Comparison of ENCODE assay signal across 8 mouse cellular contexts in the genomic region with DNA sequence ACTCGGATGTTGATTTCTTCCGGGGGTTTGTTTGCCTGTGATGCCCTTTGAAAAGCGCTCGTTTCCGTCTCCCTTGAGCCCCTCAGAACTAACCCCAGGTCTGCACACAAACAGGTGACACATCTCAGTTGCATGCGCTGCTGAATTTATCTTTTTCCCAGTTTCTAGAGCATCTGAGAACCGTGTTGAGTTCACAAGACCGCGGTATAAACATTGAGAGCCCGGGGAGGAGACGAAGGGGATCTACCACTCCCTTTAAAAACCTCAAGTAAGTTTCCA. TPM values are rescaled to one million over a fixed set of nuclear protein-coding genes. Genes with fewer than 3 reads are reported as not detected.
DNase-seq lines count a peak whose midpoint lies in the region; ATAC-seq and TF ChIP-seq lines count a peak whose summit lies in the region.

No protein-coding gene starts in this region.

- H3K27ac ChIP-seq in heart, embryonic 13.5 days (replicated peaks) = peak overlapping the region; percentile 92
- H3K27ac ChIP-seq in heart, embryonic 16.5 days (ENCODE audit: low read length) = peak overlapping the region; percentile 96

- no peak for ATAC-seq in heart, embryonic 13.5 days (ENCODE audit: extremely low read depth, insufficient number of reproducible peaks, low FRiP score, low TSS enrichment)
- ATAC-seq in G1E (ENCODE audit: extremely low read depth, insufficient number of reproducible peaks, low FRiP score, poor library complexity, severe bottlenecking) = no peak
- no peak for ATAC-seq in heart, embryonic 16.5 days (replicated peaks; ENCODE audit: extremely low read depth, insufficient read depth, low FRiP score)
- ATAC-seq in megakaryocyte, adult 5-6 weeks (ENCODE audit: poor library complexity, severe bottlenecking) = peak; percentile 11

- H3K9me3 ChIP-seq in heart, embryonic 13.5 days = no peaks in the 10 kb centered on the region
- no peaks in the 10 kb centered on the region for H3K9me3 ChIP-seq in G1E (replicated peaks)
- H3K9me3 ChIP-seq in heart, embryonic 16.5 days (replicated peaks; ENCODE audit: control insufficient read depth, low read length) = no peaks in the 10 kb centered on the region

- H3K4me3 ChIP-seq in heart, embryonic 13.5 days = peak overlapping the region; percentile 94
- peak overlapping the region; percentile 91 for H3K4me3 ChIP-seq in G1E (ENCODE audit: low read depth, low read length)
- H3K4me3 ChIP-seq in heart, embryonic 16.5 days (ENCODE audit: low read length) = peak overlapping the region; percentile 99

- peak overlapping the region; percentile 98 for H3K9ac ChIP-seq in heart, embryonic 13.5 days
- peak overlapping the region; percentile 98 for H3K9ac ChIP-seq in heart, embryonic 16.5 days (ENCODE audit: low read length)

- DNase-seq in heart, postnatal 4 days = no peak
- no peak for DNase-seq in G1E (ENCODE audit: low spot score)
- no peak for DNase-seq in right cerebral cortex, postnatal 14 days
- DNase-seq in layer of hippocampus, adult 11-12 months (ENCODE audit: low spot score) = no peak
- DNase-seq in spleen, postnatal 4 days (ENCODE audit: low spot score in 2 of 2) = no peak

- peak overlapping the region; percentile 73 for H3K4me2 ChIP-seq in heart, embryonic 13.5 days
- peak overlapping the region; percentile 71 for H3K4me2 ChIP-seq in heart, embryonic 16.5 days (ENCODE audit: low read depth, low read length)

- TF ChIP-seq CTCF in G1E (IDR thresholded peaks at IDR 0.05; ENCODE audit: low read depth, low read length) = no peak

- 1% methylated on average over 11 of the region's 11 CpGs for WGBS in heart, embryonic 13.5 days
- WGBS in heart, embryonic 16.5 days = 0% methylated on average over 11 of the region's 11 CpGs

- H3K36me3 ChIP-seq in heart, embryonic 13.5 days = peaks cover 33% of the 10 kb centered on the region
- peaks cover 28% of the 10 kb centered on the region for H3K36me3 ChIP-seq in G1E (replicated peaks)
- H3K36me3 ChIP-seq in heart, embryonic 16.5 days (ENCODE audit: control insufficient read depth, insufficient read depth) = peaks cover 24% of the 10 kb centered on the region

- no peaks in the 10 kb centered on the region for H3K27me3 ChIP-seq in heart, embryonic 13.5 days (replicated peaks)
- no peaks in the 10 kb centered on the region for H3K27me3 ChIP-seq in G1E (ENCODE audit: insufficient read depth, low read length)
- H3K27me3 ChIP-seq in heart, embryonic 16.5 days (ENCODE audit: control insufficient read depth, insufficient read depth, low read length) = no peaks in the 10 kb centered on the region

- peaks cover 10% of the 10 kb centered on the region for H3K4me1 ChIP-seq in heart, embryonic 13.5 days
- H3K4me1 ChIP-seq in G1E (ENCODE audit: insufficient read depth, low read depth, low read length) = peaks cover 15% of the 10 kb centered on the region
- H3K4me1 ChIP-seq in heart, embryonic 16.5 days (ENCODE audit: control insufficient read depth, insufficient read depth, low read length) = peaks cover 5% of the 10 kb centered on the region

RNA-seq across cellular contexts. Expression of a gene that starts 0.5 kb away (rescaled TPM):
- 26.0 and 28.2 TPM in 2 replicates for polyA plus RNA-seq in heart, embryonic 13.5 days (2015; fragmentation: Nextera tagmentation; extraction: Ambion mirVana)
- total RNA-seq in heart, postnatal 4 days (2021) = 10 to 100 TPM; 73.2 to 83.3 TPM
- 87.5 and 113 TPM in 2 replicates for total RNA-seq in G1E (2014; fragmentation: Nextera tagmentation)
- total RNA-seq in G1E (2017) = 47.2 and 51.5 TPM in 2 replicates
- 9.5 and 11.0 TPM in 2 replicates for polyA plus RNA-seq in G1E (2012)
- 37.2 and 40.4 TPM in 2 replicates for polyA plus RNA-seq in heart, embryonic 16.5 days (2015; fragmentation: Nextera tagmentation; extraction: Ambion mirVana)
- total RNA-seq in megakaryocyte, adult 5-6 weeks (2015) = 29.4 and 38.9 TPM in 2 replicates
- total RNA-seq in megakaryocyte, adult 5-6 weeks (2017) = 45.9 and 48.1 TPM in 2 replicates
